ENCODE assay signal across 15 mouse cellular contexts in genomic region chr17:65049860-65050482, GRCm38 (mm10).
DNase-seq lines count a peak whose midpoint lies in the region; ATAC-seq and TF ChIP-seq lines count a peak whose summit lies in the region.
"Had no signal": no experiment of that assay in that cellular context is flagged by ENCODE, and none has a peak within 500 bp of the region (broad histone marks: within the 10 kb centered on the region; RNA-seq: fewer than 3 reads in every experiment).

No protein-coding gene starts in this region.

- H3K4me1 ChIP-seq in midbrain, postnatal 0 days (ENCODE audit: insufficient read depth, low read length), result no peaks in the 10 kb centered on the region
- H3K4me1 ChIP-seq: embryonic facial prominence, embryonic 13.5 days; liver, embryonic 13.5 days; megakaryocyte, embryonic 14.5 days had no signal

- no peak overlapping the region for H3K4me3 ChIP-seq in midbrain, postnatal 0 days (ENCODE audit: low read depth, low read length)
- H3K4me3 ChIP-seq in gastrocnemius, adult 2 months, result no peak overlapping the region
- H3K4me3 ChIP-seq: embryonic facial prominence, embryonic 13.5 days; liver, embryonic 13.5 days; megakaryocyte, embryonic 14.5 days had no signal

- H3K9ac ChIP-seq in midbrain, postnatal 0 days (replicated peaks; ENCODE audit: low read length, poor library complexity, severe bottlenecking), result no peak overlapping the region
- H3K9ac ChIP-seq: embryonic facial prominence, embryonic 13.5 days; liver, embryonic 13.5 days had no signal

- DNase-seq in gastrocnemius, adult 18-20 months (ENCODE audit: low spot score), result peak; percentile 7
- DNase-seq in gastrocnemius, postnatal 10 days, result no peak
- peak; percentile 2 for DNase-seq in lung, postnatal 10 days
- no peak for DNase-seq in lung, postnatal 4 days
- DNase-seq in cerebellum, adult 9-11 months, result peak; percentile 26
- DNase-seq in midbrain, postnatal 0 days (ENCODE audit: low spot score), result peak; percentile 17
- no peak for DNase-seq in kidney, postnatal 25 days
- no peak for DNase-seq in gastrocnemius, adult 2 months
- DNase-seq: kidney, postnatal 14 days; liver, embryonic 13.5 days had no signal

- H3K36me3 ChIP-seq in midbrain, postnatal 0 days (ENCODE audit: insufficient read depth, low read length), result no peaks in the 10 kb centered on the region
- H3K36me3 ChIP-seq: embryonic facial prominence, embryonic 13.5 days; liver, embryonic 13.5 days had no signal

- TF ChIP-seq CTCF in midbrain, postnatal 0 days (IDR thresholded peaks at IDR 0.05), result no peak
- no peak for TF ChIP-seq CTCF in gastrocnemius, adult 2 months (IDR thresholded peaks at IDR 0.05)

- no peak overlapping the region for H3K4me2 ChIP-seq in midbrain, postnatal 0 days (ENCODE audit: low read depth, low read length, poor library complexity, severe bottlenecking)
- H3K4me2 ChIP-seq: embryonic facial prominence, embryonic 13.5 days; heart, embryonic 11.5 days; liver, embryonic 13.5 days had no signal

- intact Hi-C loops in gastrocnemius, adult 2 months (cut with DNase I), result no loop called here

- H3K27ac ChIP-seq in midbrain, postnatal 0 days (ENCODE audit: low read depth, low read length), result 0 out of 2 replicates have a peak overlapping the region, but pooled peaks have one; percentile 12
- no peak overlapping the region for H3K27ac ChIP-seq in gastrocnemius, adult 2 months
- H3K27ac ChIP-seq: embryonic facial prominence, embryonic 13.5 days; liver, embryonic 13.5 days had no signal

- no peaks in the 10 kb centered on the region for H3K9me3 ChIP-seq in midbrain, postnatal 0 days (ENCODE audit: low read length)
- H3K9me3 ChIP-seq: embryonic facial prominence, embryonic 13.5 days; liver, embryonic 13.5 days had no signal

- H3K27me3 ChIP-seq in midbrain, postnatal 0 days (ENCODE audit: insufficient read depth, low read length), result no peaks in the 10 kb centered on the region
- H3K27me3 ChIP-seq: CH12.LX; embryonic facial prominence, embryonic 13.5 days; liver, embryonic 13.5 days; megakaryocyte, embryonic 14.5 days had no signal

- ATAC-seq in midbrain, postnatal 0 days (ENCODE audit: low FRiP score), result no peak
- ATAC-seq: inflammation-experienced regulatory T-cells, adult 6 months had no signal

- 22% methylated on average over 7 of the region's 7 CpGs for WGBS in midbrain, postnatal 0 days

Comparison
In these comparisons a context has a peak if more than half of its experiments do, and no peak if none do; other contexts are left out.
1. DNase-seq: peak in gastrocnemius, adult 18-20 months (single experiment), lung, postnatal 10 days (single experiment), cerebellum, adult 9-11 months (single experiment) and midbrain, postnatal 0 days (single experiment); none in gastrocnemius, postnatal 10 days (single experiment), lung, postnatal 4 days (0 of 2), kidney, postnatal 25 days (0 of 2) and gastrocnemius, adult 2 months (single experiment).